Mouse (Mus musculus) lung, adult 2 months (tissue): ENCODE data around the gene Rnf141. TPM values are rescaled to one million over a fixed set of nuclear protein-coding genes. Genes with fewer than 3 reads are reported as not detected.

ENCODE experiments used
- DNase-seq: peaks from one replicate; pipeline ENCODE4 v3.0.0; 2022
- H3K4me1 ChIP-seq: fragments of 200-500 bp; 2 replicates; pipeline ENCODE4 v1.6.1; 2011; ENCODE audit warnings: low read length; ENCODE audit not compliant: control insufficient read depth, insufficient read depth
- H3K4me3 ChIP-seq: fragments of 200-500 bp; replicated peaks from 2 replicates; pipeline ENCODE3; 2011; ENCODE audit warnings: low read depth, mild to moderate bottlenecking, control low read depth, low read length; ENCODE audit errors: extremely low read depth
- CTCF ChIP-seq: fragments of 200-500 bp; IDR thresholded peaks from 2 replicates; pipeline ENCODE4 v1.5.1; 2011; ENCODE audit warnings: mild to moderate bottlenecking, low read length, control low read depth; ENCODE audit not compliant: insufficient read depth
- POLR2A ChIP-seq: fragments of 200-500 bp; IDR thresholded peaks from 2 replicates; pipeline ENCODE4 v1.6.1; 2011; ENCODE audit warnings: low read depth, mild to moderate bottlenecking, control low read depth, low read length, borderline replicate concordance; ENCODE audit errors: extremely low read depth
- WGBS: fragments of 180-500 bp; shearing (Covaris S2); methylation state at CpG from one replicate; pipeline ENCODE4 v1.1.7; 2018; 5-methylcytosine and 5-hydroxymethylcytosine counted together
- polyA plus RNA-seq: library from polyadenylated mRNA; depleted of rRNA; stranded (reverse); fragments of >200 nt; gene quantifications from 2 replicates; pipeline ENCODE4 v1.2.3, GENCODE M21; 2012

Gene Rnf141
- polyA plus RNA-seq, 1 experiment = 53.1 TPM

DNA sequence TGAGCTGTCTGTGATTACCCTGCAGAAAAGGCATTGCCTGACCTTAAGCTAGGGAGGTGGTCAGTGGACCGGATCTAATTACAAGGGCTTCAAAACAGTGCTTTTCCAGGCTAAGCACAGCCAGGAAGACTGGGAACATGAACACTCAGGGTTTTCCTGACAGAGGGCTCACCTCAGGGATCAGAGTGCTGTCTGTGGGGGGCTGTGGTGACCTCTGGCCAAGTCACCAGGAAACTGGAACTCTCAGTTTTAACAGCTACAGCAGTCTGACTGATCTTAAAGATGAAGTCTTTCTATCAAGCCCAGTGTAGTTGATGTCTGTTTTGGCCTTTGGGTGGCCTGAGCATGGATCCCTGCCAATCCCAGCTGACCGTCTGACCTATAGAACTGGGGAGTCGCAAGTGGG lies 58.5 kb downstream of the Rnf141 start:
- no peak overlapping the region for H3K4me3 ChIP-seq
- peaks cover 19% of the 10 kb centered on the region for H3K4me1 ChIP-seq
- DNase-seq = no peak
- 56% methylated on average over 3 of the region's 3 CpGs for WGBS
- TF ChIP-seq CTCF = no peak
- no peak for TF ChIP-seq POLR2A

DNA sequence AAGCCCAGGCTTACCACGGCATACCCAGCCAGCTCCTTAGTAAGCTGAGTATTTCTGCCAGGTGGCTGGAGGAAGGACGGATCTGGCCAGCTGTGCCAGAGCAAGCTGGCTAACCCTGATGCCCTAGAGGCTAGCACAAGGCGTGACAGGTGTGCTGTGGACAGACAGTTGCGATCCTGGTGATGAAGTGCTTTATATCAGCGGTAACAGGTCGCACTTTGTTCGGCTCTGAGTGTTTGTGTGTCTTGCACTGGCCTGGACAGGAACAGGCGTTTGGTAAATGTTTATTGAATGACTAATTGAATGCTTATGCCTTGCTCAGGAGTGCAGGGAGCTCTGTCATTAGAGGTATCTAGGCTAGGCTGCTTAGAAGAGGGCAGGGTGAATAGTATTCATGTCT lies 59.3 kb downstream of the Rnf141 start:
- Histone ChIP-seq H3K4me1 (peaks cover 19% of the 10 kb centered on the region), H3K4me3 (no peak overlapping the region)
- TF ChIP-seq POLR2A = no peak
- TF ChIP-seq CTCF = no peak
- 30% methylated on average over 8 of the region's 8 CpGs for WGBS
- no peak for DNase-seq

DNA sequence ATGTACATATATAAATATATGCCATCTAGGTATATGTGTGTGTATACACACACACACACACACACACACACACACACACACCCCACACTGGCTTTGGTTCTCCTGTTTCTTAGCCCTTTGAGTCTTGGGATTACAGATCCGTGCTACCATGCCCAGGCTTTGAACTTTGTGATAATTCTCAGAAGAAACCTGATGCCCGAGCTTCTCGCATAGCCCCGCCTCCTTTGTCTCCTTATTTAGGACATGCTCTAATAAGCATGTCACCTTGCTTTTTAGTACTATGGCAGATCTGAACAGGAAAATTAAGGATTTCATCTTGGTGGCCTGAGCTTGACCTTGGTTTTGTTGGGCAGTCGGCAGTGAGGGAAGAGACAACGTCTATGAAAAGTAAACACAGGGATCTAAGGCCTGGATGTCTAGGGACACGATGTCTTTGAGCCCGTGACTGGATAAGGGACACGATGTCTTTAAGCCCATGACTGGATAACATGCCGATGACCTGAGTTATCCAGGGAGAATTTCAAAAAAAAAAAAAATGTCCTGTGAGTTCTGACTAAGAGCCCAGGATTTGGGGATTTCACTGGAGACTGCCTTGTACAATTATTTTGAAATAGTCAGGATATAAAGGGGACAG lies 61.3 kb downstream of the Rnf141 start:
- no peak for DNase-seq
- WGBS = 39% methylated on average over 10 of the region's 10 CpGs

DNA sequence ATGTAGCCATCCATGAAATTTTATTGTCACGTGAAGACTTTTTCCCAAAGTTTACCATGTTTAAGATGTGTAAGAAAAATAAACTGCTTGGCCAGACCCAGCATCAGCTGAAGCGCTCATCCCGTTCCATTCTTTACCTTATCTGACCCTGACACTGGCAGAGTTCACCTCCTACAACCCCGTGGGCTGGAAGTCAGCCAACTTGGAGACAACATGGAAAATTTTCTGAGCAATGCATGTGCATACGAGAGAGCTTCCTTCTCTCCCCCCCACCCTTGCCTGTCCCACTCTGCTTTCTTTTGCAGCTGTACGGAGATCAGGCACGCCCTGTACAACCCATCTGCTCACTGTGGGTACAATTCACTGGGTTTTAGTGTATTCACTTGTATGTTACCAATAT lies 62.1 kb downstream of the Rnf141 start:
- no peak for DNase-seq
- H3K4me1 ChIP-seq = peaks cover 16% of the 10 kb centered on the region
- TF ChIP-seq POLR2A (no peak), CTCF (no peak)
- 42% methylated on average over 7 of the region's 7 CpGs for WGBS
- H3K4me3 ChIP-seq = no peak overlapping the region

More for the DNA sequence above, 61.3 kb downstream of the Rnf141 start:
- peaks cover 19% of the 10 kb centered on the region for H3K4me1 ChIP-seq
- H3K4me3 ChIP-seq = no peak overlapping the region
- no peak for TF ChIP-seq CTCF

DNA sequence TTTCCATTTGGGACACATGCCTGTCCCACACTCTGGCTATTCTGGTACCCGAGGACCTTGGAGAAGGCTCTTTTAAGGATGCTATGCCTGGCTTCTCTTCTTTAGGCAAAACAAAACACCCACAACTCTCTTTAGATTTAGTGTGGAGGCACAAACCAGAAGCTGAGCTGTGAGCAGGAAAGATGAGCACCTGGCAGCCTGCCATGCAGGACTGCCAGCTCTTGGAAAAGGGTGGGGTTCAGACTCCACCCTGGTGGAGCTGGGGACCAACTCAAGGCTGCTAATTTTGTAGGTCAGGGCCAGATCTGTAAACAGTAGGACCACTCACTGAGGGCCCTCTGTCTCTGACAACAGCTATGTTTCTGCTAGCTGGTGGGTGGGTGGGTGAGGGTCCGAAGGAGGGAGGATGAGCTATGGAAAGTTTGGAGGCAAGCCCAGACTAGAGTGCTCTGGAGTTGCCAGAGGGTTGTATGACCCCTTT lies 63.0 kb downstream of the Rnf141 start:
- 56% methylated on average over 2 of the region's 2 CpGs for WGBS
- Histone ChIP-seq H3K4me3 (no peak overlapping the region), H3K4me1 (peaks cover 14% of the 10 kb centered on the region)
- no peak for DNase-seq
- TF ChIP-seq POLR2A = no peak
- no peak for TF ChIP-seq CTCF

DNA sequence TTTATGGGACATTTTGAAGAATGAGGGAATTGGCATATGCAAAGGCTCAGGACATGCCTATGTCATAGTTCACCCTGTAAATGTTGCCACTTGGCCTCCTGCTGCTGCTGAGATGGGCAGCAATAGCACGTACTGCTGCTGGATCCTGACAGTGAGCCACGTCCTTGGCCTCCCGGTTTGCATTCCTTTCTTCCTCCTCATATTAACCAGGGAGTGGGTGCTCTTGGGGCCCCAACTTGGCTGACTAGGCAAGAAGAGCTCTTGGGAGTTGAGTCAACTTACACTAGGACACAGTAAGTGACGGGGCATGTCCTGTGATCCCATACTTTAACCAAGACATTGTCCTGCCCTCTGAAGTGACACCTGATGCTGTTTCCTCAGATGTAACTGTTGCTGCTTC lies 63.7 kb downstream of the Rnf141 start:
- TF ChIP-seq POLR2A (no peak), CTCF (no peak)
- Histone ChIP-seq H3K4me3 (no peak overlapping the region), H3K4me1 (peaks cover 9% of the 10 kb centered on the region)
- WGBS = 72% methylated on average over 4 of the region's 4 CpGs
- DNase-seq = no peak

DNA sequence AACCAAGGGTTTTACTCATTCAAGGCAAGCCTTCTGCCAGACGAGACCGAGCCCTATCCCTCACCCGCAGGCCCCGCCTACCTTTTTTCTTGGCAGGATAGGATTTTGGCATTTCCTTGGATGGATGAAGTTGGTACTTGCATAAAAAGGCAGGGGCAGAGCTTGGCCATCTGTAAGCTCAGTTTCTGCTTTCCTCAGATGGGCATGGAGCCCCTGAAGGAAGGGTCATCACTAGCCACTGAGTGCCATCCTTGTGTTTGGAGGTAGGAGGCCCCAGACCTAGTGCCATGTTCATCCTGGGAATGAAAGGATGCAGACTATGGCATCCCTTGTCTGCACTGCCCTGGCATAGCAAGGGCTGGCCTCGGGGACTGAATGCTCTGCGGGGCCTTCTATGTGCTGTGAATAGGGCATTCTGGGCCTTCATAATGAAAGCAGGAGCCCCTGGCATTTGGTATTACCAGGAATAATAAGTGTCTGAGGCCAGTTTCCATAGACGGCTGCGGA lies 64.6 kb downstream of the Rnf141 start:
- 89% methylated on average over 8 of the region's 8 CpGs for WGBS

DNA sequence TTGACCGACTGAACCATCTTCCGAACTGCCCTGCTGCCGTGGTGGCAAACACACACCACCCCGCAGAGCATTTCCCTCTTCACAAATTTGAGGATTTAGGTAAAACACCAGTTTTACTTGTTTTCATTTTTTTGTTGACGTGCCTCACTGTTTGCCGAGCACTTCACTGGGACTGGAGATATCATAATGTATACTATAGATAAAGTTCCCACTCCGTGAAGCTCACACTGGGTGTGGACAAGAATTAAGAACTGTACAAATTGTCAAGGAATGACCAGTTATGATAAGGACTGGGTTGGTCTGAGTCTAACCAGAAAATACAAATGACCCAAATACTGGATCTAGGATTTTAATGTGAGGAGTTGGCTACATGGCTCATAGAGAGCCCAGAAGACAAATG lies 65.3 kb downstream of the Rnf141 start:
- Histone ChIP-seq H3K4me1 (peaks cover 4% of the 10 kb centered on the region; the same call in 1 of the 2 replicates), H3K4me3 (no peak overlapping the region)
- WGBS = 86% methylated on average over 7 of the region's 7 CpGs
- TF ChIP-seq CTCF = no peak
- no peak for TF ChIP-seq POLR2A
- no peak for DNase-seq

More for the DNA sequence above, 64.6 kb downstream of the Rnf141 start:
- TF ChIP-seq CTCF (no peak), POLR2A (no peak)
- Histone ChIP-seq H3K4me3 (no peak overlapping the region), H3K4me1 (peaks cover 4% of the 10 kb centered on the region)
- DNase-seq = no peak

DNA sequence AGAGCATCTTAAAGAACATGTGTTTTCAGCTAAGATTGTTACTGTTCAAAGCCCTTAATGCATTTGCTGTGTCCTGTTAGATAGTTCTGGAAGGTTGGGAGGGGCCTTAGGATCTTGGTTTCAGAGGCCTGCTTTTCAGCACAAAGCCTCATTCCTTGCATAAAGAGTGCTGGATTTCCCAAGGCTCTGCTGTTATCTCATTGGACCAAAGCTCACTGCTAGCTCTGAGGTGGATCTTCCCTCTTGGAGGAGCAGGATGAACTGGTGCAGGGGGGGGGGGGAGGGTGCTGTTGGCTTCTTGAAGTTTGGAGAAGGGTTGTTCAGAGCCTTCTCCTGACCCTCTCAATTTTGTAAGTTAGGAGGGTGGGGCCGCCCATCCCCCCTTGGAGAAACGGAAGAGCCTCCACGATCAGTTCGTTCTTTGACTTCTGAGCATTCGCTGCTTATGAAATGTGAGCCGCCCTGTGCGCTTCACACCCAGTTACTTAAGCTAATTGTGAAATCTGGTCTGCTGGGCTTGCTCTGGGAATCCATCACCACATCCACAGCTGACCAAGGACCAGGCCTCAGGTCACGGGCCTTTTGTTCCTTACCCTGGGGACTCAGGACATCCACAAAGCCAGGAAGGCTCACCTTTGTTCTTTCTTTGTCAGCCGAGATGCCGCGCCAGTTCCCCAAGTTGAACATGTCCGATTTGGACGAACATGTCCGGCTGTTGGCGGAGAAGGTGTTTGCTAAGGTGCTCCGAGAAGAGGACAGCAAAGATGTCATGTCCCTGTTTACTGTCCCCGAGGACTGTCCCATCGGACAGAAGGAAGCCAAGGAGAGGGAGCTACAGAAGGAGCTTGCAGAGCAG lies 66.9 kb downstream of the Rnf141 start:
- no peak overlapping the region for H3K4me3 ChIP-seq
- DNase-seq = no peak
- H3K4me1 ChIP-seq = peaks cover 10% of the 10 kb centered on the region
- WGBS = 82% methylated on average over 18 of the region's 18 CpGs
- TF ChIP-seq POLR2A = no peak
- no peak for TF ChIP-seq CTCF

DNA sequence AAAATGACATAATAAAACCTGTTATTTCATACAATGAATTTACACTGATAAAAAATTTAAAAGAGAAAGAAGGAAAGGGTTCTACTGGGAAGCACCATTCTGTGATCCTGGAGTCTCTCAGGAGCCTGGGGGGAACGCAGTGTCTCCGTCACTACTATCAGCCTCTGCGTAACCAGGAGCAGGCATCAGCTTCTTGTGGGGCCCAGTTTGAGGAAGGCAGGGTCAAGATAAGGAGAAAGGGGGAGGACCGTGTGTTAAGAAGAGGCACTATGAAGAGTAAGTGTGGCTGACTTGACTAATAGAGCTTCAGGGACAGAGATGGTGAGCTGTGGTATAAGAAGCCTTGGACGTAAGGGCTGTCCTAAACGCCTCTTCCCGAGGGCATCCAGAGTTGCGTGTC lies 69.6 kb downstream of the Rnf141 start:
- H3K4me3 ChIP-seq = no peak overlapping the region
- DNase-seq = no peak
- 87% methylated on average over 8 of the region's 8 CpGs for WGBS
- no peak for TF ChIP-seq CTCF
- no peak for TF ChIP-seq POLR2A
- H3K4me1 ChIP-seq = peaks cover 10% of the 10 kb centered on the region
